9 mouse cellular contexts compared by ENCODE assay signal in the genomic region with DNA sequence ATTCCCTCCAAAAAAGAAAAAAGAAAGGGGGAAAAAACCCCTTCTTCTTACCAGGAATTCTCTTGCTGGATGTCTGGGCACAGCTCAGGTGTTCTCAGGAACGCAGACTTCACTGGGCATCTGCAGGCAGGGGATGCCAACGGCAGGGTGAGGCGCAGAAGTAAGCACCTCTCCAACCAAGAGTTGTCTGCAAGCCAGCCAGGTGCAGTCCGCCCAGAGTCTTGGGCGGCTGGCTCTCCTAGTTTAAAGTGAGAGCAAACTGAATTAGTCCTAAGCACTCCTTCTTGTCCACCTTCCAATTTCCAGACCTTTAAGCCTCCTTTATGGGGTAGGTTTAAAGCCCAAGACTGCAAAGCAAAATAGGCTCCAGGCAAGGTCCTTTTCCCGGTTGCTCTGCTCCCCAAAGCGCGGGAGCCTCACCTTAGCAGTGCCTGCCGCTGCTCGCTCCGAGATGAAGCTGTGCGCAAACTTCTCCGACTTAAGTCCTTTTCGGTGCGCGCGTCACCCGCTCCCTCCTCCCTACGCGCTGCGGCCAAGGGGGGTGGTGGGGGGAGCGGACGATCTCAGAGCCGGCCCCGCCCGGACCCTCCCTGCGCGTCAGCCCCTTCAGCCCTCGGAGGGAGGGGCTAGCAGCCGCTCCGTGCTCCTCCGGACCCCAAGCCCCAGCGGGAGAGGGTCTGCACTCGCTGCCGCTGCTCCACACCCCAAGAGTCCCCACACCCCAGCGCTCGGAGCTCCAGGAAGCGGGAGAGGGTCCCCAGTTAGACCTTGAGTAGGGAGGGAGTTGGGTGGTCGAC. TPM values are rescaled to one million over a fixed set of nuclear protein-coding genes. Genes with fewer than 3 reads are reported as not detected.
DNase-seq lines count a peak whose midpoint lies in the region; ATAC-seq and TF ChIP-seq lines count a peak whose summit lies in the region.
"Had no signal": no experiment of that assay in that cellular context is flagged by ENCODE, and none has a peak within 500 bp of the region (broad histone marks: within the 10 kb centered on the region; RNA-seq: fewer than 3 reads in every experiment).

No protein-coding gene starts in this region.

- peak overlapping the region; percentile 52 for H3K4me3 ChIP-seq in heart, postnatal 0 days (ENCODE audit: low read depth, low read length)
- H3K4me3 ChIP-seq in embryonic facial prominence, embryonic 12.5 days: peak overlapping the region; percentile 51

- no peak overlapping the region for H3K27ac ChIP-seq in heart, postnatal 0 days (ENCODE audit: low read depth)
- H3K27ac ChIP-seq in embryonic facial prominence, embryonic 12.5 days: no peak overlapping the region
- H3K27ac ChIP-seq: macrophage had no signal

- H3K4me2 ChIP-seq in heart, postnatal 0 days (ENCODE audit: low read depth, low read length): peak overlapping the region; percentile 75
- H3K4me2 ChIP-seq in embryonic facial prominence, embryonic 12.5 days (replicated peaks): peak overlapping the region; percentile 92

- H3K27me3 ChIP-seq in heart, postnatal 0 days (ENCODE audit: control insufficient read depth, insufficient read depth, low read length): peaks cover 46% of the 10 kb centered on the region
- H3K27me3 ChIP-seq in embryonic facial prominence, embryonic 12.5 days: peaks cover 48% of the 10 kb centered on the region

- TF ChIP-seq CTCF in heart, postnatal 0 days (IDR thresholded peaks at IDR 0.05; ENCODE audit: low read depth): no peak

- H3K9me3 ChIP-seq in heart, postnatal 0 days (replicated peaks; ENCODE audit: control insufficient read depth, low read length): no peaks in the 10 kb centered on the region
- H3K9me3 ChIP-seq in embryonic facial prominence, embryonic 12.5 days: no peaks in the 10 kb centered on the region

- TF ChIP-seq EP300 in heart, postnatal 0 days (IDR thresholded peaks at IDR 0.05; ENCODE audit: low read depth): no peak

- under 1% methylated on average over 39 of the region's 39 CpGs for WGBS in heart, postnatal 0 days
- WGBS in embryonic facial prominence, embryonic 12.5 days: under 1% methylated on average over 39 of the region's 39 CpGs

- peak overlapping the region; percentile 25; the same call in 1 of the 2 replicates for H3K9ac ChIP-seq in heart, postnatal 0 days (replicated peaks; ENCODE audit: low read depth, low read length)
- H3K9ac ChIP-seq in embryonic facial prominence, embryonic 12.5 days: 0 out of 2 replicates have a peak overlapping the region, but pooled peaks have one; percentile 26

- no peak for DNase-seq in heart, postnatal 0 days (ENCODE audit: low spot score)
- DNase-seq in heart, adult 9 months (ENCODE audit: low spot score in 2 of 2): no peak
- DNase-seq in kidney, postnatal 10 days: peak; percentile 12
- DNase-seq in neural tube, embryonic 10.5 days (ENCODE audit: extremely low spot score, low spot score): peak; percentile 55
- DNase-seq in spleen, postnatal 4 days (ENCODE audit: low spot score in 2 of 2): no peak
- no peak for DNase-seq in thymus, postnatal 0 days (ENCODE audit: low spot score)
- no peak for DNase-seq in urinary bladder, postnatal 10 days (ENCODE audit: low spot score)

- no peak for ATAC-seq in heart, postnatal 0 days (ENCODE audit: insufficient read depth, low read depth)
- 0 out of 2 replicates have a peak, but pooled peaks have one; percentile 35 for ATAC-seq in embryonic facial prominence, embryonic 12.5 days (ENCODE audit: insufficient number of reproducible peaks, insufficient read depth, low FRiP score, low TSS enrichment)

- H3K36me3 ChIP-seq in heart, postnatal 0 days (replicated peaks; ENCODE audit: control insufficient read depth, insufficient read depth, low read length): no peaks in the 10 kb centered on the region
- no peaks in the 10 kb centered on the region for H3K36me3 ChIP-seq in embryonic facial prominence, embryonic 12.5 days

- no peaks in the 10 kb centered on the region for H3K4me1 ChIP-seq in heart, postnatal 0 days (ENCODE audit: control insufficient read depth, insufficient read depth)
- no peaks in the 10 kb centered on the region for H3K4me1 ChIP-seq in embryonic facial prominence, embryonic 12.5 days

RNA-seq across cellular contexts. Expression of a gene that starts 1.1 kb away (rescaled TPM):
- total RNA-seq in heart, postnatal 0 days (2014; rRNA removed; ENCODE audit: low replicate concordance): not detected in 2 replicates
- 0.05 TPM in 1 of 2 replicates, not detected in the other for polyA plus RNA-seq in heart, postnatal 0 days (2015; fragmentation: Nextera tagmentation; extraction: Ambion mirVana)
- 0.17 and 0.26 TPM in 2 replicates for polyA plus RNA-seq in embryonic facial prominence, embryonic 12.5 days (2016; fragmentation: Nextera tagmentation; extraction: Ambion mirVana)
- 0.17 and 0.18 TPM in 2 replicates for polyA plus RNA-seq in thymus, postnatal 0 days (2015; fragmentation: Nextera tagmentation; extraction: Ambion mirVana)
- polyA plus RNA-seq: macrophage had no signal

Comparison
In these comparisons a context has a peak if more than half of its experiments do, and no peak if none do; other contexts are left out.
1. DNase-seq: peak in kidney, postnatal 10 days (single experiment) and neural tube, embryonic 10.5 days (single experiment); none in heart, postnatal 0 days (single experiment), heart, adult 9 months (0 of 2), spleen, postnatal 4 days (0 of 2), thymus, postnatal 0 days (single experiment) and urinary bladder, postnatal 10 days (single experiment).